Mouse (Mus musculus) hindlimb bud, embryonic 11.5 days (tissue): Measurements from ENCODE around the gene Tcp10a.
"Not testable (repeated sequence)": the region's sequence is repeated elsewhere in the genome, so short reads cannot be mapped to it uniquely, and the experiment has no call there.

ENCODE experiments used
- DNase-seq: peaks from one replicate; pipeline ENCODE4 v3.0.0-alpha.2; 2012; ENCODE audit warnings: low read depth, low spot score; ENCODE audit errors: extremely low spot score

Gene Tcp10a

GRCm38 (mm10) chr17:7324346-7324745, at the start of gene Tcp10a:
TSS of gene Tcp10a (plus strand) at chr17:7324646.
- not testable (repeated sequence) for DNase-seq

- no peak for DNase-seq
Measured at GRCm38 (mm10) chr17:7278702-7279242, 45.7 kb upstream of the Tcp10a start.

GRCm38 (mm10) chr17:7279251-7279650, 45.2 kb upstream of the Tcp10a start:
- no peak for DNase-seq

- no peak for DNase-seq
Measured at GRCm38 (mm10) chr17:7284297-7284910, 40.0 kb upstream of the Tcp10a start.

- no peak for DNase-seq
Measured at GRCm38 (mm10) chr17:7285292-7285691, 39.2 kb upstream of the Tcp10a start.

GRCm38 (mm10) chr17:7286422-7287050, 37.9 kb upstream of the Tcp10a start:
- no peak for DNase-seq

GRCm38 (mm10) chr17:7292012-7292684, 32.3 kb upstream of the Tcp10a start:
- no peak for DNase-seq

- not testable (repeated sequence) for DNase-seq
Measured at GRCm38 (mm10) chr17:7306278-7307196, 17.9 kb upstream of the Tcp10a start.

GRCm38 (mm10) chr17:7315693-7316382, 8.6 kb upstream of the Tcp10a start:
- DNase-seq, result not testable (repeated sequence)

- DNase-seq, result not testable (repeated sequence)
Measured at GRCm38 (mm10) chr17:7319789-7320188, 4.7 kb upstream of the Tcp10a start.

GRCm38 (mm10) chr17:7326415-7326814, 2.0 kb downstream of the Tcp10a start:
- not testable (repeated sequence) for DNase-seq

- not testable (repeated sequence) for DNase-seq
Measured at GRCm38 (mm10) chr17:7332745-7333144, 8.3 kb downstream of the Tcp10a start.

GRCm38 (mm10) chr17:7337381-7337780, 12.9 kb downstream of the Tcp10a start:
- not testable (repeated sequence) for DNase-seq

- DNase-seq, result not testable (repeated sequence)
Measured at GRCm38 (mm10) chr17:7348765-7349164, 24.3 kb downstream of the Tcp10a start.

- DNase-seq, result not testable (repeated sequence)
Measured at GRCm38 (mm10) chr17:7352596-7352995, 28.1 kb downstream of the Tcp10a start, which contains the start of gene Ttll2. TSS of gene Ttll2 (minus strand) at chr17:7352696.

- DNase-seq, result not testable (repeated sequence)
Measured at GRCm38 (mm10) chr17:7359806-7360205, 35.4 kb downstream of the Tcp10a start.

GRCm38 (mm10) chr17:7360749-7361465, 36.5 kb downstream of the Tcp10a start:
- DNase-seq, result not testable (repeated sequence)

- DNase-seq, result not testable (repeated sequence)
Measured at GRCm38 (mm10) chr17:7365615-7366014, 41.2 kb downstream of the Tcp10a start.

GRCm38 (mm10) chr17:7366265-7366664, 41.8 kb downstream of the Tcp10a start:
- not testable (repeated sequence) for DNase-seq
